Mouse (Mus musculus) intestine, embryonic 14.5 days (tissue): Measurements from ENCODE around the gene Krt82. TPM values are rescaled to one million over a fixed set of nuclear protein-coding genes. Genes with fewer than 3 reads are reported as not detected.

ENCODE experiments used
- ATAC-seq: fragments of 200-750 bp; cut with Nextera tagmentation; replicated peaks from 2 replicates; pipeline ENCODE4 v1.8.0; 2017; ENCODE audit warnings: low read depth, moderate number of reproducible peaks, moderate TSS enrichment, moderate library complexity; ENCODE audit not compliant: low FRiP score, low TSS enrichment
- DNase-seq: peaks from one replicate; pipeline ENCODE4 v3.0.0-alpha.2; 2018; ENCODE audit warnings: low spot score
- H3K27ac ChIP-seq: fragments of 300-500 bp; sonication (generic); 2 replicates; pipeline ENCODE4 v1.5.1; 2014; ENCODE audit warnings: low read depth, mild to moderate bottlenecking, control low read depth
- H3K27me3 ChIP-seq: fragments of 300-500 bp; sonication (generic); replicated peaks from 2 replicates; pipeline ENCODE4 v1.6.1; 2014; ENCODE audit warnings: low read length, control low read depth; ENCODE audit not compliant: control insufficient read depth, insufficient read depth
- H3K36me3 ChIP-seq: fragments of 300-500 bp; sonication (generic); 2 replicates; pipeline ENCODE4 v1.6.1; 2014; ENCODE audit warnings: low read length, control low read depth; ENCODE audit not compliant: control insufficient read depth, insufficient read depth
- H3K4me1 ChIP-seq: fragments of 300-500 bp; sonication (generic); replicated peaks from 2 replicates; pipeline ENCODE4 v1.6.1; 2014; ENCODE audit warnings: low read length, control low read depth, mixed read lengths; ENCODE audit not compliant: control insufficient read depth, insufficient read depth
- H3K4me2 ChIP-seq: fragments of 300-500 bp; sonication (generic); 2 replicates; pipeline ENCODE4 v1.6.1; 2014; ENCODE audit warnings: low read length
- H3K4me3 ChIP-seq: fragments of 300-500 bp; sonication (generic); 2 replicates; pipeline ENCODE4 v1.5.1; 2014; ENCODE audit warnings: low read depth, low read length, control low read depth, mixed read lengths
- H3K9ac ChIP-seq: fragments of 300-500 bp; sonication (generic); 2 replicates; pipeline ENCODE4 v1.6.1; 2014; ENCODE audit warnings: mild to moderate bottlenecking, low read length
- H3K9me3 ChIP-seq: fragments of 300-500 bp; sonication (generic); 2 replicates; pipeline ENCODE4 v1.6.1; 2016; ENCODE audit warnings: low read length, control low read depth; ENCODE audit not compliant: control insufficient read depth
- WGBS: fragments of 180-500 bp; shearing (Covaris S2); extraction: QIAGEN DNeasy Blood & Tissue Kit; methylation state at CpG from one replicate; pipeline ENCODE4 v1.1.7; 2014; 5-methylcytosine and 5-hydroxymethylcytosine counted together
- polyA plus RNA-seq: library from polyadenylated mRNA; unstranded; fragments of >200 nt; fragmentation: Nextera tagmentation; extraction: Ambion mirVana; gene quantifications from 2 replicates; pipeline ENCODE4 v1.2.1, GENCODE M21; 2014

The Krt82 gene
- polyA plus RNA-seq, result not detected in 2 replicates

GRCm38 (mm10) chr15:101550567-101550966 lies at the start of gene Krt82:
TSS of gene Krt82 (minus strand) at chr15:101550667.
- Histone ChIP-seq H3K9me3 (no peaks in the 10 kb centered on the region), H3K4me3 (no peak within 1 kb of the TSS), H3K9ac (no peak within 1 kb of the TSS), H3K4me1 (peaks cover 7% of the 10 kb centered on the region; the same call in 1 of the 2 replicates), H3K36me3 (no peaks in the 10 kb centered on the region), H3K27me3 (no peaks in the 10 kb centered on the region), H3K4me2 (no peak within 1 kb of the TSS), H3K27ac (no peak within 1 kb of the TSS)
- WGBS, result 78% methylated on average over 7 of the region's 7 CpGs
- ATAC-seq (no peak), DNase-seq (no peak)

GRCm38 (mm10) chr15:101599123-101599522 lies 48.7 kb upstream of the Krt82 start:
- Histone ChIP-seq H3K36me3 (no peaks in the 10 kb centered on the region), H3K9me3 (no peaks in the 10 kb centered on the region), H3K4me1 (0 out of 2 replicates have a peak, but pooled peaks cover 3% of the 10 kb centered on the region), H3K9ac (no peak overlapping the region), H3K27me3 (no peaks in the 10 kb centered on the region), H3K4me2 (no peak overlapping the region), H3K27ac (no peak overlapping the region), H3K4me3 (no peak overlapping the region)
- WGBS, result 41% methylated on average over 6 of the region's 6 CpGs
- ATAC-seq (no peak), DNase-seq (no peak)

GRCm38 (mm10) chr15:101588216-101588615 lies 37.7 kb upstream of the Krt82 start:
- 78% methylated on average over 10 of the region's 10 CpGs for WGBS
- Histone ChIP-seq H3K36me3 (no peaks in the 10 kb centered on the region), H3K4me2 (no peak overlapping the region), H3K27me3 (no peaks in the 10 kb centered on the region), H3K9ac (no peak overlapping the region), H3K27ac (no peak overlapping the region), H3K4me3 (no peak overlapping the region), H3K4me1 (no peaks in the 10 kb centered on the region), H3K9me3 (no peaks in the 10 kb centered on the region)
- ATAC-seq (no peak), DNase-seq (peak; percentile 48)

- no peak overlapping the region for H3K4me2 ChIP-seq
- H3K9me3 ChIP-seq, result no peaks in the 10 kb centered on the region
- H3K4me1 ChIP-seq, result no peaks in the 10 kb centered on the region
- H3K9ac ChIP-seq, result no peak overlapping the region
- WGBS, result 36% methylated on average over 2 of the region's 2 CpGs
- ATAC-seq (no peak), DNase-seq (no peak)
- H3K4me3 ChIP-seq, result no peak overlapping the region
- H3K27me3 ChIP-seq, result no peaks in the 10 kb centered on the region
- no peaks in the 10 kb centered on the region for H3K36me3 ChIP-seq
- no peak overlapping the region for H3K27ac ChIP-seq
Measured at GRCm38 (mm10) chr15:101584456-101584855, 34.0 kb upstream of the Krt82 start.

GRCm38 (mm10) chr15:101583211-101583965 lies 32.9 kb upstream of the Krt82 start:
- Histone ChIP-seq H3K4me2 (no peak overlapping the region), H3K27ac (no peak overlapping the region), H3K9me3 (no peaks in the 10 kb centered on the region), H3K36me3 (no peaks in the 10 kb centered on the region), H3K9ac (no peak overlapping the region), H3K4me3 (no peak overlapping the region), H3K27me3 (no peaks in the 10 kb centered on the region), H3K4me1 (no peaks in the 10 kb centered on the region)
- no peak for ATAC-seq
- no peak for DNase-seq
- WGBS, result 82% methylated on average over 8 of the region's 8 CpGs

GRCm38 (mm10) chr15:101581701-101582100 lies 31.2 kb upstream of the Krt82 start:
- ATAC-seq, result no peak
- Histone ChIP-seq H3K9me3 (no peaks in the 10 kb centered on the region), H3K27me3 (no peaks in the 10 kb centered on the region), H3K27ac (no peak overlapping the region), H3K4me1 (no peaks in the 10 kb centered on the region), H3K36me3 (no peaks in the 10 kb centered on the region), H3K4me2 (no peak overlapping the region), H3K9ac (no peak overlapping the region), H3K4me3 (no peak overlapping the region)
- 74% methylated on average over 3 of the region's 3 CpGs for WGBS
- DNase-seq, result no peak

GRCm38 (mm10) chr15:101575506-101575905 lies 25.0 kb upstream of the Krt82 start:
- Histone ChIP-seq H3K27me3 (no peaks in the 10 kb centered on the region), H3K4me2 (no peak overlapping the region), H3K27ac (no peak overlapping the region), H3K9ac (no peak overlapping the region), H3K9me3 (no peaks in the 10 kb centered on the region), H3K36me3 (no peaks in the 10 kb centered on the region), H3K4me3 (no peak overlapping the region), H3K4me1 (no peaks in the 10 kb centered on the region)
- DNase-seq (no peak), ATAC-seq (no peak)
- 82% methylated on average over 5 of the region's 5 CpGs for WGBS

- WGBS, result 58% methylated on average over 15 of the region's 15 CpGs
- no peak for DNase-seq
Measured at GRCm38 (mm10) chr15:101573796-101574345, 23.4 kb upstream of the Krt82 start, which contains the start of gene Krt75. TSS of gene Krt75 (minus strand) at chr15:101573904.

GRCm38 (mm10) chr15:101567780-101568179 lies 17.3 kb upstream of the Krt82 start:
- H3K4me1 ChIP-seq, result no peaks in the 10 kb centered on the region
- no peaks in the 10 kb centered on the region for H3K27me3 ChIP-seq
- no peak for ATAC-seq
- H3K27ac ChIP-seq, result no peak overlapping the region
- no peaks in the 10 kb centered on the region for H3K9me3 ChIP-seq
- WGBS, result 44% methylated on average over 7 of the region's 7 CpGs
- H3K4me3 ChIP-seq, result no peak overlapping the region
- no peak overlapping the region for H3K4me2 ChIP-seq
- no peaks in the 10 kb centered on the region for H3K36me3 ChIP-seq
- no peak overlapping the region for H3K9ac ChIP-seq
- no peak for DNase-seq

More at GRCm38 (mm10) chr15:101573796-101574345, 23.4 kb upstream of the Krt82 start, which contains the start of gene Krt75:
- Histone ChIP-seq H3K27ac (no peak within 1 kb of the TSS), H3K36me3 (no peaks in the 10 kb centered on the region), H3K4me1 (no peaks in the 10 kb centered on the region), H3K9ac (no peak within 1 kb of the TSS), H3K27me3 (no peaks in the 10 kb centered on the region), H3K9me3 (no peaks in the 10 kb centered on the region), H3K4me3 (no peak within 1 kb of the TSS), H3K4me2 (no peak within 1 kb of the TSS)
- no peak for ATAC-seq
